Mouse (Mus musculus) cerebellum, adult 11-12 months (tissue): ENCODE measurements around the gene Gucy1b1.
A peak's percentile ranks its signal among the peaks of the same experiment; 100 is the strongest.

Experiments used
- DNase-seq: peaks from one replicate; pipeline ENCODE4 v3.0.0; 2022

Gene Gucy1b1

DNA sequence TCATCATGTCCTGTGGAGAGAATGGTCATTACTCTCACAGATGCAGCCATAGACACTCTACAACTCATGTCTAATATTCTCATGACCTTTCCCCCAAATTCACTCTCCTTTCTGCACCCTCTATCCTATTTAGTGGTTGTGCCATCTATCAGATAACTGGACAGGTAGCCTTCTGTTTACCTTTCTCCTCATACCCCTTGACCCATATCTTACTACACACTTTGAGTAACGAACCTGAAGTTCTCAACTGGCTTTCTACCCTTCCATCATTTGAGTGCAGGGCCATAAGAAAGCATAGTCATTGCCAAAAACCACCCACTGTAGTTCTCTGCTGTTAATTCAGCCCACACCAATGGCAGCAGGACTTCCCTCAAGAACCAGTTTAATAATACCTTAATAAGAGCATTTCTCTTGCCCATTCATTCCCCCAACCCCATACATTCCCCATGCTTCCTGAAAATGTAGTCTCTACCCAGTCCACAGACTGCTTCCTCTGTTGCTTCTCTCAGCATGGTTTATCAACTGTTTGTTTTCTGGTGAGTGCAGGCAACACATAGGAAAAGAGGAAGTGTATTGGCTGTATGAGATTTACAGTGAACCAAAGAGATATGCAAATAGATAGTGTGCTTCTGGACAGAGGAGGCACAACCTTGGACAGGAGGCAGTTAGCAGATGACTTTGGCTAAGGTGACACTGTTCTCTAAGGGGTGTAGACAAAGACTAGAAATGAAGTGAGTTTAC is 44.3 kb downstream of the Gucy1b1 start:
- no peak for DNase-seq

DNA sequence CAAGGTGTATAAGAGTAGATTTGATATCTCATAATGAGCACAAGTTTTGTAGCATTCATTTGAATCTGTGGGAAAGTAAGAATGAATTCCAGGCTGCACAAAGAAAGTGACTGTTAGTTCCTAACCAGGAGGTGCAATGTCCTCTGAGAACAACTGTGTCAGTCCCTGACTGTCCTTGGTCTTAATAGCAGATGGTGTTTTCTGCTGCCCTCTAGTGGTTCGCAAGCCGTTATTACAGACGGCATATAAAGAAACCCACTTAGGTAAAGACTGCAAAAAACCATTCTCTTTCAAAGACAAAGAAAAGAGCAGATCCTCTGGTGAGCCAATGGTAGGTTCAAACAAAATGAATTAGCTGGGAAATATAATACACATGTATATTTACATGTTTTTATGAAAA is 45.3 kb downstream of the Gucy1b1 start:
- DNase-seq: peak; percentile 28

DNA sequence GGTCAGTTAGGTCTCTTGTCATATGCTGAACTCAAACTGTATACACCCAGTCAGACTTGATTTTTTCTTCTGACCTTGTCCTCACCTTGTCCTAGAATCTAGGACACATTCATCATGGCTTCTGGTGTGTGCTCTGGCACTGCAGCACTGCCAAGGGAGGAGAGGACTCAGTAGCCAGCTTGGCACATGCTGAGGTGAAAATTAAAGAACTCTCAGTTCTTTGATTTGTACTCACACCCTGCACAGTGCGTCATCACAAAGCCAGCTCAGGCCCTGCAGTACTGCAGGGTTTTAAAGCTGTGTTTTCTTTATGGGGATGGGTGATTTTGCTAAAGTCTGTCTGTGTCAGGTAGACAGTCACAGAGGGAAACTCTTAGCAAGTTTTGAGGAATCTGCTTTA is 47.2 kb downstream of the Gucy1b1 start:
- peak; percentile 31 for DNase-seq

DNA sequence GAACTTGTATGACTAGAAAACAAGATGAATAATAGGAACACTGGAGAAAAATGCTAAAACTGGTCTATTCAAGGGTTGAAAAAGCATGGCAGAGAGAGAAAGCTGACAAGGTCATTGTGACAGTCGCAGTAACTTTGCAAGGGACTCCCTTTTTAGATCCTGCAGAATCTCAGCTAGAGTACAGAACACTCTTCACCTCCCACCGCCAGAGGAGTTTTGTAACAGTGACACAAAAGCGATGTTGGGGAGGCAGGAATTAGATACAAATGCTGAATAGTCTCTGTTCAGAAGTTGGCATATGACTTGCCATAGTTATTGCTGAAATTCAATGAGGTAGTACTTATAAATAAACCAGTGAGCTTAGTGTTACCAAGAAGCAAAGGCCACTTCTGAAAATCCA is 51.4 kb downstream of the Gucy1b1 start:
- no peak for DNase-seq

DNA sequence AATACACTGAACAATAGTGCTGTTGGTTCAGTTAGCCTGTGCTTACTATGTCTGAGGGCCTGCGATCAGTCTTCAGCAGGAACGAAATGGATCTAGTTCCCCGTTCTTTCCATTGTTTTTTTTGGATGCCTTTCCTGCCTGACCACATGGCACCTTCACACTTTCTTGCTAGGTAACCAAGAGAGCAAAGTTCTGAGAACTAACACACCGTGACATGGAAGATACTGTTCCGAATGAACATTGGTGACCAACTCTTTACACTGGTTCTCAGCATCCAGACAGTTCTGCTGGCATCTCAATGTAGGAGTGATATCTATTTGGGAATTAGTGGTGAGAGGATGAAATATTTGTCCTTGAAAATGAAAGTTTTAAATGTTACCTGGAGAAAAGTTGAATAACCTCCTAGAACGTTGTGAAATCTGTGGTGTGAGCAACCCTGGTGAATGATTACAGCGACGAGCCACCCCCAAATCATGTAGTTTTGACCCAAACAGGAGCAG is 52.0 kb downstream of the Gucy1b1 start:
- DNase-seq: no peak

DNA sequence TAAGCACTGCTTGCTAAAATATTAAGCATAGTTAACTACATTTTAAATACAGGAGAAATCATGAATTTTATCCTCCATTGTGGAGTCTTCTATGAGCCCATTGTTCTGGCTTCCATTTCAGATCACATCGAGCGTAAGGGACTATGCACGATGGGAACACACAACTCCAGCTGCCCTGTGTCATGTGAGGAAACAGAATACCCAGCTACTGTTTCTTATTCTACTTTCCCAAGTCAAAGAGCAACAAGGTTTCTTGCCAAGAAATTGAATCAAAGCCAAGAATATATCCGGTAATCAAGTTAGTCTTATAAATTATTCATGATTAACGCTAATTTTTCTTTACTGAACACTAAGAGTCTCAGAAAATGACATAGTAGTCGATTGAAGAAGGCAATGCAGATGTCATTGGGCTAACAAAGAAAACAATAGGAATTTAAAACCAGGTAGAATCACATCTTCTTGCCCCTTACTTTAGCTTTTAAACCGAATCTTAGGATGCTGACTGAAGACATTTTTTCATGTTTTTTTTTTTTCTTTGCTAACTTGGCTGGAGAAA is 60.3 kb downstream of the Gucy1b1 start:
- DNase-seq: no peak

DNA sequence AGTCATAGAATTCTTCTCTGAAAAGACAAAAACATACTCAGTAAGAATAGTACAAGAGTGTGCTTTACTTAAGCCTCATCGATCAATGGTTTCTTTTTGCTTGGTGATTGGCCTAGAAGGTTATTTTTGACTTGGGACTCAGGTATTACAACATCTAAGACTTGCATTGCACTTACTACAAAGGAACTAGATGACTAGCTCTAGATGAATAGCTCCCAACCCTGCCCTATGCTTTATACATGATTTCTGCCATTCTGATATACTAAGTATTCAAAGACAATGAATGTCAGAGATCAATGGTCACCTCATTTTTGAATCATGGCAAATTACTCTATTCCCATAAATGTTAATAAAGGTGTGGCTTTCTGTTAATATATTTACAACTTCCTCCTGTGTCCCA is 67.5 kb downstream of the Gucy1b1 start:
- DNase-seq: no peak

DNA sequence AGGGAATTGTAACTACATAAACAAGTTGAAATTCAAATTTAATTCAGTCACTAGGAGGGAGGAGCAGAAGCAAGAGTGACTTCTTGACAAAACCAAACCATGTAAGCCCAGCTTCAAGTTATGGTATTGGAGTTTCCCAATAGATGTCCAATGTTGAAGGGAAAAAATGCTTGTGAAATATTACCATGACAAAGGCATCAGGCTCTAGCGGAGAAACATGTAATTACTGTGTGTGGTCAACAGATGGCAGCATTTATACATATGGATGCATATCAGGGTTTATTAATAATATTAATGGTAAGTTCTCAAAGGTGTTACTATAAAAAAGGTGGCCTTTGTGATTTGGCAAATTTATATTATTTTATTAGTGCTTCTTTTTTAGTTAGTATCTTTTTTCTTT is 78.5 kb downstream of the Gucy1b1 start:
- no peak for DNase-seq

DNA sequence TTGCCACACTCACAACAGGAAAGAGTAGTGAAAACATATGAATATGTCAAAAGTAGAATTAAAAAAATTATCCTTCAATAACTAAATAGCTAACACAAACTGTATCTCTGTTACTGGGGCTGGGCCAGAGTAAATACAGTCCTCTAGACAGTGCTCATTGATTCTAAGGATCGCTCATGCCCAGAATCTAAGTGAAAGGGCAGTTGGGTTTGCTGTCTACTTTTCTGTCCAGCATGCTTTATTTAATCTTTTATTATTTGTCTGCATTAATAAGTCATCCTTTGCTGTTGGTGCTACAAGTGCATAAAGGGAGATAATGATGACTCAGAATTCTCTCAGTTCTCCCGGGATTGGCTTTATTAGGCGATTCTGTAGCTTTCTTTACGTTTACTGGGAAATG is 79.1 kb downstream of the Gucy1b1 start:
- no peak for DNase-seq

DNA sequence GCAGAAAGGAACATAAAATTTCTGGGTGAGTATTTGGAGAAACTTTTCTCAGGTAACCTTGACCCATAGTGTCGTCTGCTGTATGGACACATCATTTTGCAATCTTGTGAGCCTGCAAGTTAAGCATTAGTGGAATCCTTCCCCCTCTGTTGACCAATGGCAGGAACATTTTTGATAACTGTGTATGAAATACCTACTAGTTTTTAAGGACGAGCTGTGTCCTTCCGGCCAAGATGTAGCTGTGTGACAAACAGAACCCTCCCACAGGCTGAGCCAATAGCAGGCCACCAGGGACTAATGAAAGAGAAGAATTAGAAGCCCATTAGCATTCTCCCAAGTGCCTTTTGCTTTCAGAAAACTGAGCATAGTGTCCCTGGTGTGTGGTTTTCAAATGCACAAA is 84.0 kb downstream of the Gucy1b1 start:
- DNase-seq: no peak

DNA sequence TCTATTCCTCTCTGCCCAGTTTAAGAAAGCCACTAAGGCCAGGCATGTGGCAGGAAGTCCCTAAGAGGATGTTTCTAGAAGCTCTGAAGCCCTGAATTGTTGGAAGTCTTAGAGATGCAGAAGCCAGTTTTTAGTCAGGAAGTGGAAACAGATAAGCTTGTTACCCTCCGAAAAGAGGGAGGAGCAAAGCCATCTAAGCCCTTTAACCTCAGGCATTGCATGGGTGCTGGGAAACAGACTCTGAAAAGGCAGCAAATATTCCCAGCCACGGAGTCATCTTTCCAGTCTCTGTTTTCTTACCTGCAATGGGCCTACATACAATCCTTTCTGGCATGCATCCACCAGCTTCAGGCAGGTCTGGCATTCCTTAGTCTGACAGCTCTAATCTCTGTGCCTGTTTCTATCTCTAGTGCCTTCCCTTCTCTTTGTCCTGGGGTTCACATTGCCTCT is 84.8 kb downstream of the Gucy1b1 start:
- no peak for DNase-seq

DNA sequence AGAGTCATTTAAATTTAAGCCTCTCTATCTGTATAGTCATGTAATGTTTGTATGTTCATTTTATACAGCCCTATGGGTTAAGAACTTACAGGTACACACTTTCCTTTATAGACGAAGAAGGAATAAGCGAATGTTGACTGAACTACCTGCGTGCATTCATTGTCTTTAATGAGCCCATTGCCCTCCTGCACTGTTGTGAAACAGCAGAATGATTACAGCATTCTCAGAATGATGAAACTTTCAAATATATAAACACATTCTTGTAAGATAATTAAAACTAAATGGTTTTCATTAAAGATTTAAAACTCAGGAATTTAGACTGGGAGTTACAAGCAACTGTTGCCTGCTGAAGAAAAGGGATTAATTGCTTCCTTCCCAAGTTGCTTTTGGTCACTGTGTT is 86.9 kb downstream of the Gucy1b1 start:
- DNase-seq: no peak

DNA sequence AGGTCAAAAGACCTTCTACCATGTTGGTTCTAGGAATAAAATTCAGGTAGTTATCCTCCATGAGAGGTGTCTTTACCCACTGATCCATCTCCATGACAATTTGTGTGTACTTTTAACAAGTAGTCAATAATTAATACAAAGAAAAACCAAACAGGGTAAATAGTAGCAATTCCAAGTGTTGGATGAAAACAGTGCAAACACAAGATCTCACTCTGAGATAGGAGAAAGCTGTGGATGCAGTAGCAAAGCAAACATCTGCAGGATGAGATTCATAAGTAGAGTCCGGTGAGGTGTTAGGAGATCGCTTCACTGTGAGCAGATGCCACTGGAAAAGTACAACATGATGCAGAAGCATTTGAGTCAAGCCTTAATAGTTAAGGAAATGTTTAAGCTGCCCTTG is 88.4 kb downstream of the Gucy1b1 start:
- DNase-seq: no peak

DNA sequence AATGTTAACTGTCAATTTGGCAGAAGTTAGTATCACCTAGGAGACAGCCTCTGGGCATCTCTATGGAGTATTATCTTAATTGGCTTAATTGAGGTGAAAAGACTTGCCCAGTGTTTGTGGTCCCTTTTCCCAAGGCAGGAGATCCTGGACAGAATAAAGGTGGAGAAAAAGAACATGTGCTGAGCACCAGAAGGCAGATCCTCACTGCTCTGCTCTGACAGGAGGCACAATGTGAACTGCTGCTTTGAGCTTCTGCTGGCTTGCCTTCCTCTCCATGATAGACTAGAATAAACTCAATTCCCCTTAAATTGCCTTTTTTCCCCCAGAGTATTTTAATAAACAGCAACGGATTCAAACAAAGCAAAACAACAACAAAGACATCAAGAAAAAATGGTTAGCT is 89.4 kb downstream of the Gucy1b1 start:
- DNase-seq: no peak

DNA sequence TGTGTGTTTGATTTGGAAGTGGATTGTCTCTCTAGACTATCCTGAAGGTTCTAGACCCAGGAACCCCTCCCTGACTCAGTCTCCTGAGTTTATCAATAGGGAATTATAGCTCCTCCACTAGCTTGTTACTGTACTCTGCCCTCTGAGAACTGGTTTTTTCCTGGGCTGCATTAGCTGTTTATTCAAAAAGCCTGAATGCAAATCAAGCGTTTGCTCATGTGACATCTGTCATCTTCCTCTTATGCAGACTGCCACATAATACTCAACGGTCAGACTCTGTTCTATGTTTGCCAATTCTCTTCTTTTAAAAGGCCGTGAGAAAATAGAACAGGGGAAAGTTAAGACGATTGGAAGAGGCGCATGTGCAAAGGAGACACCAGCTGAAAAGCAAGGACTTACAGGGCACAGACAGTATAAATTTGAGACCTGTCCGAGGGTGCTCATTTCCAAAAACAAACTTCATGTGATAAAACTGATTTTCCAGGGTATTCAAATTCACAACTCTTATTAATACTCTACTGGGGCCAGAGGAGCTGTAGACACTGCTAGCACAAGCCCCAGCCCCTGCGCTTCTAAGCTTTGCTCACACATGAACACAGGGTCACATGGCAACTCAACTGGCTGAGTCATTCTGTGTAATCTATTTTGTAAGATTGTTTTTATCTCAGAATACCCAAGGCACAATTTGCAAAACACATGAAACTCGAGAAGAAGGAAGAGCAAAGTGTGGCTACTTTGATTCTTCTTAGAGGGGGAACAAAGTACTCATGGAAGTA is 91.2 kb downstream of the Gucy1b1 start:
- no peak for DNase-seq
